Mouse (Mus musculus): ENCODE measurements around the gene Ttc33. TPM values are rescaled to one million over a fixed set of nuclear protein-coding genes. Genes with fewer than 3 reads are reported as not detected.
A peak's percentile ranks its signal among the peaks of the same experiment; 100 is the strongest.

The Ttc33 gene
- 10 to 100 TPM; 20.8 to 24.8 TPM for total RNA-seq (2021)

DNA sequence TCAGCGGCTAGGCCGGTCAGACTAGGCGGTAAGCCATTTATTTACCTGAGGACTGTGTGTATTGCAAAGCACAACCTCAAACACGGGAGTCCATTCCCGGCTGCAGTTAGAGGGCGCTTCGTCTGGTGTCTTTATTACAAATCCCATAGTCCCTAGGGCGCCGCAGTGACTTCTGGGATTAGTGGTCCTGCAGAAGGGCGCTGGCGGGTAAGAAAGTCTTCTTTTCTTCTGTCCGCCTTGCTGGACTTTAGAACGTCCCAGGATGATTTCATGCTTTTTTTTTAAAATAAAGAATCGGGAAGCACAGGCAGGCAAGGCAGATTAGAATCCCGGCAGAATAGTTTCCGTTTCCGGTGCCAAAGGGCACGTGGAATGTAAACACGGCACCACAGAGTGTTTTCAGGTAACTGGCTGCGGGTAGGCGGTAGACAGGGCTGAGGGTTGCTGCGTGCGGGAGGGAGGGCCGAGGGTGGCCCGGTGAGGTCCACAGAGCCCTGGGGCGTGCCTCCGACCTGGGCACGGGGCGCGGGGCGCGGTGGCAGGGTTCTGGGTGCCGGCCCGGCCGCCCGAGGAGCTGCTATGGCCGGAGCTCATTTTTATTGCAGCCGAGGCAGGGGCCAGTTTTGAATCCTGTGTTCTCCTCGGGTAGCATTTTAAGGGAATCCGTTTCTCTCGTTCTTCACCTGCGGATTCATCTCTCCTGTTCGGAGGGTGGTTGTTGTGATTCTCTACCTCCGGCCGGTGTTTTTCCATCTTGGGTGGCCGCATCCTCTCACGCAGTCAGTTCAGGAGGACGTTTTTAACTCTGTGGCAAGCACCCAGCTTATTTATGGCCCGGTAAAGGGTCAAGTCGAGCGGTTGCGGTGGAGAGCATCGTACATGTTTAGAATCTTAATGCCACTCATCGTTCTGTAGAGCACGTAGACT lies at the start of gene Ttc33:
Ttc33 (plus strand) TSS at position 160 of the 927 bp plus-strand sequence.
- peak; percentile 79 for DNase-seq

DNA sequence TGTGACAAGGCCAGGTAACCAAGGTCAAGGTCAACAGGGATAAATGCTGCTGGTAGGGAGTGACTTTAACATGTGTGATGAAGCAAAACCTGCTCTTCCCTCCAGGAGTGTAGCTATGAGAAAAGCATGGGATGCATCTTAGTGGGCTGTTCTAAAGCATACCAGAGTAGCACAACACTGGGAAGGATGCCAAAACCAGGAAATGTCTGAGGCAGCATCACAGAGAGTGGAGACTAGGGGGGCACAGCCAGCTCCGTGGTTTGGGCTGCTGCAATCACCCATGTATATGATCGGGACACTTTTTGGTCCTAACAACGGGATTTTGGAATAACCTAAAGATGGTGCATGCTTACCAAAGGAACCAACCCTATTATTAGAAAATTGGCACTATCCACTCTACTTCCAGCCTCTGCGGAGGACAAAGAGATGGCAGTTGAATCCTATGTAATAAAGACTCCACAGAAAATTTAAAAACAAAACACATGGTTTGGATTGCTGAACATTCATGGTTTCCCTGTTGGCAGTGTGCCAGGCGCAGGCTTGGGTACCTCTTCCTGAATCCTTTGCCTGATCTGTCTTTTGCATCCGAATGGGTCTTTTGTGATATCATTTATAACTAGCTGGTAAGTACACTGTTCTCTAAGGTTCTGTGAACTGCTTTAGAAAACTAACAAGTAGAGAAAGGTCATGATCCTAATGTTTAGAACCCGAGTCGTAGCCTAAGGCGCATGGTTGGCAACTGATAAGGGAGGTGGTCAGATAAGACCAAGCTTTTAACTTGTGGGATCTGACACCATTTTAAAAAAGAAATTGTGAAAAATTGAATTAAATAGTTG lies 47.1 kb upstream of the Ttc33 start:
- DNase-seq = no peak

DNA sequence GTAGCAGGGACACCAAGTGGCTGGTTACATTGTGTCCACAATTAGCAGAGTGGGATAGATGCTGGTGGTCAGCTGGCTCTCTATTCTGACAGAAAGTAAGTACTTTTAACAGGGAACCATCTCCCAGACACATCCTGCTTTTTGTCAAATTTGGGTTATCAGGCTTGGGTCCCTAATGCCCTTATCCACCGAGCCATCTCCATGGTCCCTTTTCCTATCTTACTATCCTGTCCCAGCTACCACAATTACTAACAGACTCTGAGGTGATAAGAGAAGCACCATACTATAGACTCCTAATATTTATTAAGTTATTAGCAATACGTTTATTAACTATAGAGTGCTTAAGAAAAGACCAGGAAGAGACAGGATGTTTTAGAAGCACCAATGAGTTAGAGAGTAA lies 46.0 kb upstream of the Ttc33 start:
- DNase-seq = no peak

DNA sequence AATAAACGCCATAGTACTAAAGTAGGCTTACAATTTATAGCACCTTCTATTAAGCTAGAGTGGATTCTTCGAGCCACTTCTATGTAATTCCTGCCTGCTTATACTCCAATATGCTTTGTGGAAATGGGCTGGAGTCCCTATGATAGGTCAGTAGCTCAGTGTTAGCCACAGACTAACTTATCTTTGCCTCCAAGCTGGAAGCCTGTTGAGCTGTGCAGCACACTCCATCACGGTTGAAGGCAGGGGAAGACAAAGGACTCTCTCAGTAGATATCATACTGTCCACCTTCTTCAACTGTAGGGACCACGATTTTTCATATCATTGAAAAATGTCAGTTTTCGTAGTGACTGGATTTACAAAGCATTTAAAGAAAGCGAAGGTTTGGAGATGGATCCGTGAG lies 45.5 kb upstream of the Ttc33 start:
- no peak for DNase-seq

DNA sequence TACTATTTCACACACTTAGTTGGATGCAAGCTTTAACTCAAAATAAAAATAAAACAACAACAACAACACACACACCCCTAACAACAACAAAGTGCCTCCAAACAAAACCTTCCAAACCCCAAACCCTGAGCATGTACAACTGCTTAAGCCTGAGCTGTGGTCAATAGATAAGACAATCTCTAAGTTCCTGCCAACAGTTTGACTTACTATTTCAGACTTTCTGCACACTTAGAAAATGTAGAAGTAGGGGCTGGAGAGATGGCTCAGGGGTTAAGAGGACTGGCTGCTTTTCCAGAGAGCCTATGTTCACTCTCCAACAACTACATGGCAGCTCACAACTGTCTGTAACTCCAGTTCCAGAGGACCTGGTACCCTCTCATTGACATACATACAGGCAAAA lies 45.0 kb upstream of the Ttc33 start:
- DNase-seq = no peak

DNA sequence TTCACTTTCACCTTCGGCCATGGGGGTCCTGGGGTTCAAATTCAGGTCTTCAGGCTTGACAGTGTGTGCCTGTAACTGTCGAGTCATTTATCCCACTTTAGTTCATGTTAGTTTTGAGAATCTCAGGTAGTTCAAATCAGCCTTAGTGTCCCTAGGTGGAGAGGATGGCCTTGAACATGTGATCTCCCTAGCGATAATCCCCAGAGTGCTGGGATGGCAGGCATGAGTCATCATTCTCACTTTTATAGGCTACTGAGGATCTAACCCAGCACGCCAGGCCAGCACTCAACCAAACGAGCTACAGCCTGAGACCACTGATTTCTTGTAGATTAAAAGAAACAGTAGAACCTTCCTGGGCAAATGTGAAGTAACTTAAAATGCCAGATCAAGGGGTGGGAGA lies 43.3 kb upstream of the Ttc33 start:
- DNase-seq = no peak

DNA sequence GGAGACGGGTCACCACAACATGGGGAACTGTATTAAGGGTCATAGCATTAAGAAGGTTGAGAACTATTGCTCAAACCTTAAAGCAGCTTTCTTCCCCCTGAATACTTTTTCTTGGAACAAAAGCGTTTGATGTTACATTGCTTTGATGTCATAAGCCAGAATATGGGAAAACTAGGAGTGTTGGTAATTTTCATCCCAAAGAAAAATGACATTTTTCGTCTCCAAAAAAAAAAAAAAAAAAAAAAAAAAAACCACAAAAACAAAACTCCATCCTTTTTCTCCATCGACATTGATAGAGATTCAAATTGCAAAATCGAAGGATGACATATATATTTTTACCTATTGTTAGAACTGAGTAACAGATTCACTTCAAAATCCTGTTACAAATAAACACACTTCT lies 42.6 kb upstream of the Ttc33 start:
- DNase-seq = no peak

DNA sequence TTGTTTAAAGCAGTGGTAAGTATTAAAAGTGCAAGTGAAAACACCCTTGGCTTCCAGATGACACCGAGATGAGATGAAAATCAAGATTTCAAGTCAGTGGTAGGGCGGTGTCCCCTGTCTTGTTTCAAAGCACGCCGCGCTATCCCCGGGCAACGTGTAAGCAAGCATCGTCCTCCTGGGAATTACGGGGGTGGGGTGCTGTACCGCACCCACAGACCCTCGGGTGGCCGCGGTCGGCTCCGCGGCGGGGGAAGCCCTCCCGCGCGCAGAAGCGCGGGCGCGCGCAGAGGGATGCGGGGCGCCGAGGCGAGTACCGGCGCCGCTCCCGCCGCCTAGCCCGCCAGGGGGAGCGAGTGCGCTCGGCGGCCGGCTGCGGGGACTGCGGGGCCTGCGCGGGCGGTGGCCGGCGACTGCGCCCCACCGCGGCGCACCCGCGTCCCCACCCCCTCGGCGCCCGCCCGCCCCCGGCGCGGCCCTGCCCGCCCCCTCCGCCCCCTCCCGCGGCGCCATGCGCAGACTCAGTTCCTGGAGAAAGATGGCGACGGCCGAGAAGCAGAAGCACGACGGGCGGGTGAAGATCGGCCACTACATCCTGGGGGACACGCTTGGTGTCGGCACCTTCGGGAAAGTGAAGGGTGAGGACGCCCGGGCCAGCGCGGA lies 41.8 kb upstream of the Ttc33 start, which contains the start of gene Prkaa1:
Prkaa1 (plus strand) TSS at position 501 of the 660 bp plus-strand sequence.
- peak; percentile 80 for DNase-seq

DNA sequence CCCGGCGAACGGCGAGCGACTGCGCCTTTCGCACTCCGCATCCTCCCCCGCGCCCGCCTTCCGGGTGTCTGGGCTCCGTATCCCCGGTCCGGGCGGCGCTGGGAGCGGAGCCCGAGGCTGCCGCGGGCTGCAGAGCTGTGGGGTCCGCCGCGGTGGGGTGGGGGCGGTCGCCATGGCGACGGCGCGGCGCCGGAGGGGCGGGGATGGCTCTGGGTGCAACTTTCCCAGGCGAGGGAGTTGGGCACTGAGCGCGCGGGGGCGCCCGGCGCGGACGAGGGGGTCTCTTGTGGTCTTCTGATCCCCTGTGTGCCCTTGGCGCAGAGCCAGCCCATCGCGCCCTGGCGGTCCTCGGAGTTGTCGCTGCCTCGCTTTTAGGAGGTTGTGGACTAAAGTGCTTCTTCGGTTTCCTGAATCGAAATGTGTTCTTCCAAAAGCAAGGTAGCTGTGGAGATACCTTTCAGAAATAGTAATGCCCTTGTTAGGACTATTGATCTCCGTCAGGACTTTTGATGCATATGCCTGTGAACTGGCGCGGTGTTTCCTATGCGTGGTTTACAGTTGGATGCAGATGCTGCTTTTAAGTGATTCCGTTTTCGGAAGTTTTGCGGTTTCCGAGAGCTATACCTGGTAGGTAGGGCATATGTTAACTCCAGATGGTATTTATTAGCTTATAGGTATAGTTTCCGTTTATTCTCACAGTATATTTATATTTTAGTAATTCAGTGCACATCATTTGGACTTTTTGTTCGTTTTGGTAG lies 41.1 kb upstream of the Ttc33 start:
- peak; percentile 80 for DNase-seq

DNA sequence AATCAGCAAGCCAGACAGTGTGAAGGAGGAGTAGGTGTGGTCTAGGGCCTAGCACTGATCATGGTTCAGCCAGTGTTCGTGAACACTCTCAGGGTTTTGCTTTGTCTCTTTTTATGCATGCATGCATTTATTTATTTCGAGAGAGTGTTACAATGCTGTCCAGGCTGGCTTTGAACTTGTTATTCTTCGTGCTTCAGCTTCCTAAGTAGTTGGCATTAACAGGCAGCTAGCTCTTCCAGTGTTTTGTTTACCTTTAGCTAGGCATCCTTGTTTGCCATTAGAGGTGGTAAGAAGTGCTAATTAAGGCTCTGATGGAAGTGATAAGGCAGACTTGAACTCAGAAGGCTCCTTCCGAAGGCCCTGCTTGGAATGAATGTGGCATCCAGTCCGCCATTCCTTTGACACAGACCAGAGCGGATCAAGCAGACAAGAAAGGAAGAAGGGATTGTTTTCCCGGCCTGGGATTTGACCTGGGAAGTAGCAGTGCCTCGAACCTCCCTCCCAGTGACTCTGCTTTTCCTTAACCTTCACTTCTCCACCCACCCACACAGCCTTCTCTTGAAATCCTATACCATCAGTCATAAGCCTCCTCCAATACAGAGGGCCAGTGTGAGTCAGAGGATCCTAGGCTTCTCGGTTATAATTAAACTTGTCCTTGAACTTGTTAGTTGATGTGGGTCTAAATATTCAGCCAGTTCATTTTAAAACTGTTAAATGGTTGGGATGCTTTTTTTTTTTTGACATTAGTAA lies 40.0 kb upstream of the Ttc33 start:
- no peak for DNase-seq

DNA sequence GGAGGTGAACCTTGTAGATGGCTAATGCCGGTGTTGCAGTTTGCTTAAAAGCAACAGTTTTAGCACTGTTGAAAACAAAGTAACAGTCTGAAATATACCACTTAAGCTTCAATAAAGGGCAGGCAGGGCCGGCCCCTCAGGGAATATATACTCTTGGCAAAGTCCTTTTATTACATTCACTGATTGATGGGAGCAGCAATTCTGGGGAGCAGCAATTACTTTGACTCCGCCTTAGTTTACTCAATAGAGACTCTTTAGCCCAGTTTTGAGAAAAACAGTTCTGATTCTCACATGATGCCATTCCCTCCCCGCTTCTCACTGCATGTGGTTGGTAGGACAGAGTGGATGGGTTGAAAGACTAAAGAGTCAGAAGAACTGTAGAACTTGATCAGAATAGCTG lies 36.1 kb upstream of the Ttc33 start:
- DNase-seq = no peak

DNA sequence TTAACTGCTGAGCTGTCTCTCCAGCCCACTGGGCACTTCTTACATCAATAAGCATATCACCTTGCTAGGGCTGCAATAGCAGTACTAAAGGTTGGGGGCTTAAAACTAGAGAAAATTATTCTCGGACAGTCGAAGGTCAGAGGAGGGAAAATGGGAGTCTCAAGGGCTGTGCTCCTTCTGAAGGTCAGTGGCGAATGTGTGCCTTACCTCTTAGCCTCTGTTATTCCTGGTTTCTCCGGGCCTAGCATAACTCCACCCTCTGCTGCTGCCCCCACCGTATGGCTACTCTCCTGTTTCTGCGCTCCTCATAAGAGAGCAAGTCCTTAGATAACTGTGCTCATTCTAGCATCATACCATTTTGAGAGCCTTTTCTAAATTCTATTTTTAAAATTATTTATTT lies 33.2 kb upstream of the Ttc33 start:
- no peak for DNase-seq

DNA sequence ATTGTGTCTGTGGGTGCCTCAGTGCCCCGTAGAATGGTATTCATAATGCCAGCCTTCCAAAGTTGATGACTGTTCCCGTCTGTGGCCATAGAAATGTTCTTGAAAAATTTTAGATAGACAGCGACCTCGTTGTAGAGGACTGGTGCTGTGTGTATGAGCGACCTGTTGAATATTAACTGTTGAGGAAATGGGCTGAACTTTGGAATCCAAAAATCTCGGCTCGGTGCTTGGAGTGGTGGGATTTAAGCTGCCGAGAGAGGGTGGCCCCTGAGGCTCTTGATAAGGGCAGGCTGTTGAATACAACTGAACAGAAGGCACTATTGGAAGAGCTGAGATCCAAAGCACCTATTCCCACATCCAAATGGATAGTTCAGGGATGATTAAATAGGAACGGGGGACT lies 30.7 kb upstream of the Ttc33 start:
- no peak for DNase-seq

DNA sequence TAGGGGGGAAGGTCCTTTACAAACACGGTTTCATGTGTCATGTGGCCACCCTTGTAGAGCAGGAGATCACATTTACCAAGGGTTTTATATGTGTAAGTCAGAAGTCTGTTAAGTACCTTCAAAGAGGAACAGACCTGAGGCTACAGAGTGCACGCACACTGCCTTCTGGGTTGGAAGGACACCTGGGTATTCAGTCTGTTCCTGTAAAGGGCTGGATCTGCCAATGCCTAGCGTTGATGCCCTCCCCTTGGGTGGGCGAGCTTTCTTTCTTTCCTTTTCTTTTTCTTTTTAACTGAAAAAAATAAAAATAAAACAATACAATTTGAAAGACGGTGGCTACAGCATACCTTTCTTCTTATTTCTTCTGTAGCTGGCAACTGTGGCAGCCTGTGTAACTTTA lies 30.2 kb upstream of the Ttc33 start:
- DNase-seq = no peak

DNA sequence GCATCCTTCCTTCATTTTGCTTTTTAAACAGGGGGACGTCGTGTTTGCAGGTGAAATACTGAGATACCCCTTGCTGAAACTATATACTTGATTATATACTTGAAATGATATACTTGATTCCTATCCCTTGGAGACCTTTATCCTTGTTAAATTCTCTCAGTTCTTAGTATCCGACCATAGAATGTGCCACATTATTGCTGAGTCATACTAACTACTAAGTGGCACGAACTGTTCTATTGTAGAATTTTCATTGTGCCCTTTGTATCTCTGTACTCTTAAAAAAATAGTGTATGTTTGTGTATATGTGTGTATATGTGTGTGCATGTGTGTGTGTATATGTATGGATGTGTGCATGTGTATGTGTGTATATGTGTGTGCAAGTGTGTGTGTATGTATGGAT lies 29.0 kb upstream of the Ttc33 start:
- DNase-seq = no peak

DNA sequence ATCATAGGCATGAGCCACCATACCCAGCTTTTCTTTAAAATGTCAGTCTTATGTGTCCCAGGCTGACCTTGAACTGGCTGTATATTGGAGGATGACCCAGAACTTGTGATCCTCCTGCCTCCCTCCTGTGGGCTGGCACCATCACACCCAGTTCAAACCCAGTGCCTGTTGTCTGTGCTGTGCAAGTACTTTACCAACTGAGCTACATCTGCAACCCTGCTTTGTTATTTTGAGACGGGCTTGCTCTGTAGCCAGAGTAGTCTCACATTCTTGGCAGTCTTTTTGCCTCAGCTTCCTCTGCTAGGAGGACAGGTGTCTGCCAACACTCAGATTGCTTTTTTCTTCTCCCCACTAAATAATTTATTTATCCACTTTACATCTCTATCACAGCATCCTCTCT lies 27.9 kb upstream of the Ttc33 start:
- DNase-seq = no peak

DNA sequence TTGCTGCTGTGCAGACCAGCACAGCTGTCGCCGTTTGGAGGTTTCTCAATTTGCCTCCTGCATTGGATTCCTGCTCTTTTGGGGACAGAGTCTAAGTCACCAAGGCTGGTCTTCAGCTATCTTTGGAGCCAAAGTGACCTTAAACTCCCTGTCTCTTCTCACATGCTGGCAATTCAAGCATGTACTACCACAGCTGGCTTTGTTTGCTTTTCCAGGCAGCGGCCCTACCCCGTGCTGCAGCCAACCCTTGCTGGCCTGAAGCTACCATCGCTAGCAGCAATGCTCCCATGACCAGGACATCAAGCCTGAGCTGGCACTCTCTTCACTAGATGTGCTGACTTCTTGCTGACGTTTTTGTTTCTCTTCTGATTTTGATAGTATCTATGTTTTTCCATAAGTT lies 26.5 kb upstream of the Ttc33 start:
- DNase-seq = peak; percentile 23

DNA sequence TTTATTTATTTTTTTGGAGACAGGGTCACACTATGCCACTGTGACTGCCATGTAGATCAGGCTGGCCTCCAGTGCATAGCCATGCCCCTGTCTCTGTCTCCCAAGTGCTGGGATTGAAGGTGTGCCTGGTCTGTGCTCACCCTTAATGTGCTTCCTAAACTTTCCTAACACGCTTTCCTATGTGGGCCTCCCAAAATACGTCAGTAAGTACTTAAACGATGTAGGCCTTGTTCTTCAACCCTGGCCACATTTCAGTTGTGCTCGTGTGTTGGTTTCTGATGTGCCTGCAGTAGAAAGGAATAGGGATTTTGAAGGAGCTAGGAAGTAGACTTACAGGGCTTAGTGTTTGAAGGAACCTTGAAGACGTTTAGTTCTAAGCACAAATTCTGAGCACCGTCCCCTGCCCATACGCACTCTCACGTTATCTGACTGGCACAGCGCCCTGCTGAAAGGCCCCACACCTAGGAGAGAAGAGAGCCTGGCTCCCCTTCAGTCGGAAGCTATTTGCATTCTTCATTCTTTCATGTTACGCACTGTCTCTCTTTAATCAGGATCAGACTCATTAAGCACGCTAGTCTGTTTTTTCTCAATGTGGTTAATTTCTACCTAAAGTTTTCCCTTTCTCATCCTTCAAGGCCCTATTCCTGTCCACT lies 20.1 kb upstream of the Ttc33 start:
- DNase-seq = no peak

DNA sequence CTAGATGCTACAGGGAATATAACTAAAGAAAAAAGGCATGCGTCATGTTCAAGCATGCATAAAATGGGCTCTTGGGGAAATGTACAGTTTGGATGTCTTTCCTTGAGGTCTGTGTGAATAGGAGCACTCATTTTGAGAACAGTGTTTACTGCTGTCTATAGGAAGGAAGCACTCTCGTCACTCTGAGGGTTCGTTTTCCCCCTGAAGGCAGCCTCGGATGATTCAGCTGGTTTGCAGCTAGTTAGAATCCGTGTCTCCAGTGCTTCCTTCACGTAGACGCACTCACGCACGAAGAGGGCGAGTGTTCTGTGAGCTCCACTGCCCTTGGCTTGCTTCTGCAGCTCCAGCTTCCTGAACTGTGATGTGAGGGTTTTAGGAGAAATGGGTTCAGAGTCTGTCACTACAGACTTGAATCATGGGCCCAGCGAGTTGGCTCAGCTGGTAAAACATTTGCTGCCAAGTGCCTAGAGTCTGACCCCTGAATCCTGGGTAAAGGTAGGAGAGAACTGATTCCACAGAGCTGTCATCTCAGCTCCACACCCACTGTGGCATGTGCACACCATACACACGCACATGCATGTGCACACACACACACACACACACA lies 12.0 kb upstream of the Ttc33 start:
- no peak for DNase-seq

DNA sequence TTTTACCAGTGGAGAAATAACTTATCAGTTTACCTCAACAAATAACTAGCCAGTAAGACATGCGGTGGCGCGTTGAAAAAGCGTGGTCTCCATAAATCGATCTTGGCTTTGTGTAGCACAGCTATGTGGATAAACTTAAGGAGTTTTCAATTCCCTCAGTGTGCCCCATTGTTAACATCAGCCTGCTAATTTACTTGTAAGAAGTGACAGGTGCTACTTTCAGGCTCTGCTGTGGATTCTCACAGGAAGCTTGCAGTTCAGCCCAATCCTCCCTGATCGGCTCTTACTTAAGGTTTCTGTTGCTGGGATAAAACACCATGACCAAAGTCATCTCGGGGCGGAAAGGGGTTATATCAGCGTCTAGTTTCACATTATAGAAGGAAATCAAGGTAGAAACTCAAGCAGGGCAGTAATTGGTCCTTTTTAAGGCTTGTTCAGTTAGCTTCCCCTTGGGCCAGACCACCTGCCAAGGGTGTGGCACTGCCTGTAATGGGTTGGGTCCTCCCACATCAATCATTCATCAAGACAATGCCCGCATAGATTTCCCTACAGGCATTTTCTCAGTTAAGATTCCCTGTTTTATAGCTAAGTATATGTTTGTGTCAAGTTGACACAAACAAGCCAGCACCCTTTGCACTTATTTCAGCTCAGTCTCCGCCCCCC lies 526 bp upstream of the Ttc33 start:
- no peak for DNase-seq

Measured in heart, postnatal 4 days (tissue).